Mouse (Mus musculus) bone marrow macrophage, adult 2 months (primary cell): Measurements from ENCODE around the gene Smim20.

Experiments used
- CTCF ChIP-seq: IDR thresholded peaks from 2 replicates; pipeline ENCODE4 v1.5.1; 2012; ENCODE audit warnings: low read depth, mild to moderate bottlenecking, low read length, moderate library complexity
- POLR2A ChIP-seq: IDR thresholded peaks from 2 replicates; pipeline ENCODE4 v1.6.1; 2012; ENCODE audit warnings: mild to moderate bottlenecking, low read depth, low read length, borderline replicate concordance

DNA sequence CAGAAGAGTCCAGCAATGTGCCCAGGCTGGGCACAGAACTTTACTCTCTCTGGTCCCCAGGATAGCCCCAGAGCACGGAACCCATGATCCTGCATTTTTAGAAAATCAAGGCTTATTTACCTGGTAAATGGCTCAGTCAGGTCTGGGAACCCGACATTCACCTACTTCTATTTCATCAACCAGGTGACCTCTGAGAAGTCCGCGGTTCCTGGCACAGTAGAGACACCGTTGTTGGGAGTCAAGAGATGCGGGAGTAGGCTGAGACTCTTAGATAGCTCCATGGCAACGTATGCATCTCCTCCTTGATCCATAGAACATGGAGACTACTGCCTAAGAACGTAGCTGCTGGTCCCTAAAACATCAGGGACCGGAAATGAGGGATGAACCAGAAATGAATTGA, 55.0 kb downstream of the Smim20 start:
- no peak for TF ChIP-seq POLR2A
- TF ChIP-seq CTCF: no peak
